Mouse (Mus musculus) cerebellum, adult 9-11 months (tissue): Measurements from ENCODE around the gene Cactin.
A peak's percentile ranks its signal among the peaks of the same experiment; 100 is the strongest.

ENCODE experiments used
- DNase-seq: peaks from one replicate; pipeline ENCODE4 v3.0.0; 2022

Gene Cactin

DNA sequence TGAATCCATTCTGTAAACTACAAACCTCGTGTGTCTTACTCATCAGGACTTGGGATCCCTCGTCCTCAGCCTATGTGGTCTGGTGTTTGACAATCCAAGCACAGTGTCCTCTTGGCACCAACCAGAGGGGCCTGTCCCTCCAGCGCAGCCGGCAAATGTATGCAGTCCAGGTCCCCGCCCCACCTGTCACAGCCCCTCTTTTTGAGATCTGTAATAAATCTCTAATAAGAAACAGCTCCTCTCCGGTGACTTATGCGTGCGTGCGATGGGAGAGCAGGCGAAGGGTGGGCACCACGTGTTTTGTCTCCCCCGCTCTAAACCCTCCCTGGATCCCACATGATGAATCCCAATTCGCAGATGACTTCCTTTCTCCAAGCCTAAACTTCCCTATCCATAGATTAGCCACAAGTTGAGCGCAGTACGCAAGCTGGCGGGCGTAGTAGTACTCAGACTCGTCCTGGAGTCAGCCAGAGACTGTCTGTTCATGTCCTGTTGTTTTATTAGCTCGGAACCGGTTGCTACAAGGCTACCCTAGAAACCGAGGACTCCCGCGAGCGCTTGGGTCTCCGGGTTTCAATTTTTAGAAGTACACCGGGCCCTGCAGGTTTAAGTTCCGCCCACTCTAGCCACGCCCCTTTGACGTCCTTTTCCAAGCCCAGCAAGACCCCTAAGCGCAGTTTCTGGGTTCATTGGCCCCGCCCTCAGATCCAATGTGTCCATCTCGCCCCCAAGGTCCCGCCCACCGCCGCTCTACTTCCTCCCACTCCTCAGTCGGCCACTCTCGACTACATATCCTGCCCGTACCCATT, 958 bp upstream of the Cactin start:
- DNase-seq, result peak; percentile 76

DNA sequence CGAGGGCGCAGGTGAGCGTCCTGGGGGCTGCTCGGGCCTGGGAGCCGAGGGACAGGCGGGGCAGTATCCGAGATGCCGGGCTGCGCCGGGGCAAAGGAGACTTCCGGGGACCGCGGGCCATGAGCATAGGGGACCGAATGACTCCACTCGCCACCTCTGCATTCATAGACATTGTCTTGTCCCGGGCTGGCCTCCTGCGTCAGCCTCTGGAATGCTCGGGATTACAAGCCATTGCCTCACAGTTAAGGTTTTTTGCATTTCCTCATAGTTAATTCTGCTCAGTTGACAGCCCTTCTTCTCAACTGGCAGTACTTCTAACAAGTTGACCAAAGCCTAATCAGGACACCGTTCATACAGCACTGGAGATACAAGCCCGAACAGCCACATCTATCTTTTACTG, 533 bp downstream of the Cactin start:
- DNase-seq, result no peak

DNA sequence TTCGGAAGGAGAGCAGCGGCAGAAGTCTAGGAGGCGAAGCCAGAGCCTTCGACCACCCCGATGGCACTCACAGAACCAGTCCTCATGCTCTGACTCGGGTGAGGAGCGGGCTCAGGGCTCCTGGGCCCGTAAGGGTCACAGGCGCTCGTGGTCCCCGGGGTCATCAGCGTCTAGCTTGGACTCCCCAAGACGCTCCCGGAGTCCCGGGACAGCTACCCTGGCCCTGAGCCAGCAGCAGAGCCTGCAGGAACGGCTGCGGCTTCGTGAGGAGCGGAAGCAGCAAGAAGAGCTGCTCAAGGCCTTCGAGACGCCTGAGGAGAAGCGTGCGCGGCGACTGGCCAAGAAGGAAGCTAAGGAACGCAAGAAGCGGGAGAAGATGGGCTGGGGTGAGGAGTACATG, 1.5 kb downstream of the Cactin start:
- DNase-seq, result peak; percentile 76

GRCm38 (mm10) chr10:81323141-81323775, 2.4 kb downstream of the Cactin start:
- DNase-seq, result peak; percentile 56

- DNase-seq, result no peak
Measured at GRCm38 (mm10) chr10:81323791-81324530, 3.1 kb downstream of the Cactin start.

DNA sequence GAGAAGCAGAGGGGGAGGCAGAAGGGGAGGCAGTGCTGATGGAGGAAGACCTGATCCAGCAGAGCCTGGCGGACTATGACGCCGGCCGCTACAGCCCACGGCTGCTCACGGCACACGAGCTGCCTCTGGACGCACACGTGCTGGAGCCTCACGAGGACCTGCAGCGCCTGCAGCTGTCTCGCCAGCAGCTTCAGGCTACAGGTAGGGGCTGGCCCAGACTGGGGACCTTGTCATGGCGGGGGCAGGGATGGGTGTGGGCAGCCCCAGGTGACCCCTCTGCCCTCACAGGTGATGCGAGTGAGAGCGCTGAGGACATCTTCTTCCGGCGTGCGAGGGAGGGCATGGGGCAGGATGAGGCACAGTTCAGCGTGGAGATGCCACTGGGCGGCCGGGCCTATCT, 4.3 kb downstream of the Cactin start:
- no peak for DNase-seq

DNA sequence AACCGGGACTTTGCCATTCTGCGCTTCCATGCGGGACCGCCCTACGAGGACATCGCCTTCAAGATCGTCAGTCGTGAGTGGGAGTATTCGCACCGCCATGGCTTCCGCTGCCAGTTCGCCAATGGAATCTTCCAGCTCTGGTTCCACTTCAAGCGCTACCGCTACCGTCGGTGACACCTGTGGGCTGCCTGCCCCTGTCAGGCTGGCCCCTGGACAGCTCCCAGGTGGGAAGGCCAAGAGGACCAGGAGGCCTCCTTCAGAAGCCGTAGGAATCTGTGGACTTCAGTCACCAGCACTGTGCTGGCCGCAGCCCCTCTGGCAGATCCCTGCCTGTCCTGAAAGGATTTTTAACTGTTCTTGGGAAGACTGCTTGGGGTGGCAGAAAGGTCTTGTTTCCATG, 4.9 kb downstream of the Cactin start:
- DNase-seq, result no peak

DNA sequence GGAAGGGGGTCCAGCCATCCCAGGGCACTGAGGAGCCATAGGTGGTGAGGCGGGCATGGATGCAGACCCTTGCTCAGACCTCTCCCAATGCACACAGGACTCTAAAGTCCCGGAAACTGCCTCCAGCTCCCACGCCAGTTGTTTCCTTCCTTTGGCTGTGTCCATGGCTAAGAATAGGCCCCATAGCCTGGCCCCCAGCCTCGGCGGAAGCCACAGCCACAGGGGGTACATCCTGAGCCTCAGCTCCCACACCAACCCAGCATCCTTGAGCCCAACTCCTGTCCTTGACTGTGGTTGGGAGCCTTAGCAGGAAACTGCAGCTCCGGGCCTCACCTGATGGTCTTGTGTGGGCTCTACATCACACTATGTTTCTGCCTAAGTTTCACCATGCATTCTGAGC, 6.0 kb downstream of the Cactin start:
- no peak for DNase-seq

DNA sequence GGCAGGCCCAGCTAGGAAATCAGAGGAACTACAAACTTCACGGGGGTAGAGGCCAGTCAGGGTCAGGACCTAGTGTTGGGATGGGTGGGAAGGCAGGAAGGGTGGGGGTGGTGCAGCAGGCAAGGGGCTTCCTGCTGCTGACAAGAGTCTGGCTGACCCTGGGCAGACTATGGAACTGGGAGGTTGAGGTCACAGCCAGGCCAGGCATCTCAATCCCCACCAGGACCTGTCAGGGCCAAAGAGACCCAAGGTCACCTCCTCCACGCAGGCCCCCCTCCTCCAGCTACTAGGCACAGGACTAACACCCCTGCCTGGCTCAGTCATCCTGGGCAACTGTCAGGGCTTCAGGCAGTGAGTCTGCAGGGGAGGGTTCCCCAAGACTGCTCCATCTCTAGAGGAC, 7.1 kb downstream of the Cactin start:
- DNase-seq, result no peak

DNA sequence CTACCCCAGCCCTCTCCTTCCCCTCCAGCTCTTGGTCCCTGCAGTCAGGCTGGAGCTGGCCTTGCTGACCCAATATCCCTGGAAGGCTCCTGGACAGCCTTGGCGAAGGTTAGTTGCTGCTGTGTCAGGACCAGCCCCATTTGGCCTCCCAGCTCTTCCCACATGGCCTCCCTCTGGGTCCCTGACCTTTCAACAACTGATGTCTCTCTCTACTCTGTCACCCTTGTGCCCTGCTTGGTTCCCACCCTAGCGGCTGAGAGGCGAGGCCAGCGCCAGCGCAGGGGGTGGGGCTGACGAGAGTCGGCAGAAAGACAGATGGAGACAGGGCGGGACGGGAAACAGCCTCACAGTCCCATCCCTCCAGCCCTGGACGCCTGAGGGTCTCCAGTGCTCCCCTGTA, 7.5 kb downstream of the Cactin start, which contains the start of gene Tbxa2r:
Gene Tbxa2r, plus strand, starts transcription at position 346 of the 400 bp plus-strand sequence.
- DNase-seq, result no peak

- no peak for DNase-seq
Measured at GRCm38 (mm10) chr10:81329194-81329975, 8.5 kb downstream of the Cactin start.

DNA sequence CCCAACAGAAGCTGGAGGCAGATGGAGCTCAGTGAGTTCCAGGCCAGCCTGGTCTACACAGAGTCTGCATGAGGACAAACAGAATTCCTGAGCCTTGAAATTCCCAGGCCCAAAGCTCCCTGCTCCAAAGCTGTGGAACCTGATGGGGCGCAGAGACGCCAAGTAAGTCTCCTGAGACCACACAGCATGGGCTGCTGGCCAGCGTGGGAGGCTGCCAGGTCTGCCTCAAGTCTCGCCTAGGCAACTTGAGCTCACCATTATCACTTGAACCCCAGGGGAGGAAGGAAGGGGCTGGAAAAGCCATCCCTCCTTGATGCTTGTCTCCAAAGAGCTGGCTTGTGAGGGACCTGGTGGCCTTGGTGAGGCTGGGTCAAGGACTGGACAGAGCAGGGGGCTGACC, 9.1 kb downstream of the Cactin start:
- DNase-seq, result no peak

GRCm38 (mm10) chr10:81332277-81332676, 11.4 kb downstream of the Cactin start:
- no peak for DNase-seq

- DNase-seq, result no peak
Measured at GRCm38 (mm10) chr10:81334324-81334723, 13.4 kb downstream of the Cactin start.

DNA sequence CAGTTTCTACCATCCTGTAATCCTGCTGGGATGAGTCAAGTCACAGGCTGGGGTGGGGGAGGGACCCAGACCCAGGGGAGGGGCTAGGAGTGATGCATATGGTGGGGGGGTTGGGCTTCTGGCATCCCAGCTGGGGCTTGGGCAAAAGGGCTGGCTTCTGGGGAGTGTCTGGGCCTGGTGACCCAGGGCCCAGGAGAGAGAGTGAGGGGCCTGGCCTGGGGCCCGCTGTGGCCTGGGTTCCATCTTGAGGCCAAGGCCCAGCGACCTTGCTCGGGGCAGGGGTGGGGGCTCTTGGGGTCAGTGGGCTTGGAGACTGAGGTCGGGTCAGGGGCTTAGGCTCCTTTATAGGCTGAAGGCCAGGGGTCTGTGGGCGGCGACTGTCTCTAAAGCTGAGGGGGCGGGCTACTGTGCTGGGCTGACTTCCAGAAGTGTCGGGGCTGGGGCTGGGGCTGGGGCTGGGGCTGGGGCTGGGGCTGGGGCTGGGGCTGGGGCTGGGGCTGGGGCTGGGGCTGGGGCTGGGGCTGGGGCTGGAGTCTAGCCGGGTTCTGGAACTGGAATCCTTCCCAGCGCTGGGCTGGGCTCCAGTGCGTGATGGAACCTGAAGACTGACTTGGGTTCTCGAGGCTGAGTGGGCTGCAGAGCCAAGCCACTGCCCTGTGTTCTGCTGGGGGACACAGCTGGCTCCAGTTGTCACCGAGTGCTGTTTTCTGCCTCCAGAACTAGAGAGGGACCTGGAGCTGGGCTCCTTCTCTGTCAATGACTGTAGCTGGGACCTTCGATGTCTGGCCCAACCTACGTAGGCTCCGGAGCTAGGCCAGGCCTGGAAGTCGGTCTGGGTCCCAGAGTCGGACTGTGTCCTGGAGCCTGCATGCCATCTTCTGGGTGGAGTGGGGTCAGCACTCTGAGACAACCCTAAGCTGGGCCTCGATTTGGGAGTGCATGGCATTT, 14.8 kb downstream of the Cactin start:
- DNase-seq, result no peak

DNA sequence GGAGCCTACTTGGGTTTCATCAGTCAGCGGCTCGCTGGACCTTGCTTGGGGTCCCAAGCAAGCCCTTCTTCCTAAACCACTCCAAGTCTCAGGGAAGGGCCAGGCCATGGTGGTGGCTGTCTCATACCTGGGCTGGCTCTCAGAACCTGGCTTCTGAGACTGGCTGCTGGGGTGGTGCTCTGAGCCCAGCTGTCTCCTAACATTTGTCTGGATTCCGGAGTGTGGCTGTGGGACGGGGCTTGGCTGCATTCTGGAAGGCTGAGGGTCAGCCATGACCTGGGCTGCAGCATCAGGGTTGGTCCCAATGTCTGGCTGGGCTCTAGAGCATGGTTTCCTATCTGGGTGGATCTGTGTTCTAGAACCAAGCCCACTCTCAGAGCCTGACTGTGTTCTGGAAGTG, 15.7 kb downstream of the Cactin start:
- DNase-seq, result no peak

DNA sequence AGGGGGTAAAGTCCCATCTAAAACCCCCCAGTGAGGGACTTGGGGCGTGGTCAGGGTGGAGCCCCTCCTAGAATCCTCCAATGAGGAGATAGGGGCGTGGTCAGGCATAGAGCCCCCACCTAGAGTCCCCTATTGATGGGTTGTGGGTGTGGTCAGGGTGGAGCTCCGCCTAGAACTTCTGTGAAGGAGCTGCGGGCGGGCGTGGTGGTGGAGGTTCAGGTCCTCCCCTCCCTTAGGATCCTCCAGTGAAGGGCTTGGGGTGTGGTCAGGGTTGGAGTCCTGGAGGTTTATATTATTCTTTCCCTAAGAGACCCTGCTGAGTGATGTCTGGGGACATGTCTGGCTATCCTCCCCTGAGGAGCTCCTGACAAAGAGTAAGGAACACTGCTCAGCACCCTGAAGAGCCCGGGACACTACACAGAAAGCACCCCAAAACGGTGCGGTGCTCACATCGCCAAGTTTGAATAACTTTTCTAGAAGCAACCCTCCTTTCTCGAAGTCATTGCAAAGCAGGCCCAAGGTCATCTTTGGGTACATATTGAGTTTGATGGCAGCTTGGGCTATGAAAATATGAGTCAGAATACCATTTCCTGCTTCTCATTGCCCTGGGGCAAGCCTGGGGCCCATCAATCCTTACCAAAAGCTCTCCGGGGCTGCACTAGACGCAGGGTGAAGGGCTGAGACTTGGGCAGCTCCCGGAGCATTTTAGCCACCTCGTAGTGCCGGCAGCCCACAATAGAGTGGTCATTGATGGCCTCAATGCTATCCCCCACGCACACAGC, 19.8 kb downstream of the Cactin start:
- peak; percentile 40 for DNase-seq

- DNase-seq, result peak; percentile 51
Measured at GRCm38 (mm10) chr10:81341333-81341949, 20.5 kb downstream of the Cactin start.

GRCm38 (mm10) chr10:81342686-81343505, 22.0 kb downstream of the Cactin start, which contains the start of gene Gipc3:
Gene Gipc3 (minus strand): TSS chr10:81343266.
- DNase-seq, result no peak
